In the genomic region with DNA sequence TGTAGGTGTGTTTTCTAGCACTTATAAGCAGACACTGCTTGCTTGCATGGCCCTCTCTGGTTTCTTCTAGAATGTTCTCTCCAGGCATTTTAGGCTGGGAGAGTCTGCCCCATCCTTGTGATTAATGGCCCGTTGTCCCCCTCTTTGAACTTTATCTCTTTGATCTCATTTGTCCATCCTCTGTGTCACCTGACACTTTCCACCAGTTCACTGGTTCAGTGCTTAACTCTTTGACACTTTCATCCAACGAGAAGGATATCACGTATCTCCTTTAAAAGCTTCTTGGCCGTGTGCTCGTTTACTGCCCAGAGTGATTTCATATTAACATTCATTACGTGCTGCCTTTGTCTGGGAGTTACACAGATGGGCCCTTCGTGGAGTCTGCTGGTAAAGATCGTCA, we compare ENCODE assay signal across 28 mouse cellular contexts. TPM values are rescaled to one million over a fixed set of nuclear protein-coding genes. Genes with fewer than 3 reads are reported as not detected.
"Had no signal": no experiment of that assay in that cellular context is flagged by ENCODE, and none has a peak within 500 bp of the region (broad histone marks: within the 10 kb centered on the region; RNA-seq: fewer than 3 reads in every experiment).

No protein-coding gene starts in this region.

- H3K4me3 ChIP-seq: embryonic facial prominence, embryonic 10.5 days; embryonic facial prominence, embryonic 12.5 days; embryonic facial prominence, embryonic 13.5 days; embryonic facial prominence, embryonic 15.5 days; erythroblast, embryonic 14.5 days; forebrain, embryonic 10.5 days; forebrain, embryonic 12.5 days; forebrain, embryonic 13.5 days; forebrain, embryonic 15.5 days; gastrocnemius, adult 2 months had no signal

- H3K4me2 ChIP-seq: embryonic facial prominence, embryonic 12.5 days; embryonic facial prominence, embryonic 13.5 days; embryonic facial prominence, embryonic 15.5 days; forebrain, embryonic 12.5 days; forebrain, embryonic 13.5 days; forebrain, embryonic 15.5 days had no signal

- H3K27me3 ChIP-seq: embryonic facial prominence, embryonic 12.5 days; embryonic facial prominence, embryonic 13.5 days; embryonic facial prominence, embryonic 15.5 days; forebrain, embryonic 13.5 days; forebrain, embryonic 15.5 days had no signal

- H3K9ac ChIP-seq: embryonic facial prominence, embryonic 12.5 days; embryonic facial prominence, embryonic 13.5 days; embryonic facial prominence, embryonic 15.5 days; forebrain, embryonic 12.5 days; forebrain, embryonic 13.5 days; forebrain, embryonic 15.5 days; forebrain, postnatal 0 days had no signal

- H3K9me3 ChIP-seq: embryonic facial prominence, embryonic 10.5 days; embryonic facial prominence, embryonic 12.5 days; embryonic facial prominence, embryonic 13.5 days; embryonic facial prominence, embryonic 15.5 days; forebrain, embryonic 10.5 days; forebrain, embryonic 12.5 days; forebrain, embryonic 13.5 days; forebrain, embryonic 15.5 days had no signal

- H3K36me3 ChIP-seq: forebrain, embryonic 12.5 days; forebrain, embryonic 15.5 days had no signal

- ATAC-seq: forebrain, embryonic 13.5 days; forebrain, embryonic 14.5 days; forebrain, embryonic 15.5 days; forebrain, embryonic 16.5 days; forebrain, postnatal 0 days had no signal

- H3K27ac ChIP-seq: embryonic facial prominence, embryonic 10.5 days; embryonic facial prominence, embryonic 12.5 days; embryonic facial prominence, embryonic 13.5 days; embryonic facial prominence, embryonic 15.5 days; forebrain, embryonic 10.5 days; forebrain, embryonic 12.5 days; forebrain, embryonic 13.5 days; forebrain, embryonic 15.5 days; gastrocnemius, adult 2 months had no signal

- DNase-seq: cerebellum, adult 18-20 months; cerebellum, adult 2 months; cerebellum, adult 8-10 months; cerebellum, adult 9-10 months; cerebellum, adult 9-11 months; cerebellum, postnatal 10 days; cerebellum, postnatal 14 days; cerebellum, postnatal 25 days; cerebellum, postnatal 36 days; embryo, embryonic 11 days; forebrain, postnatal 0 days; gastrocnemius, adult 2 months; gastrocnemius, postnatal 10 days; gastrocnemius, postnatal 14 days; gastrocnemius, postnatal 25 days; gastrocnemius, postnatal 36 days; heart, adult 11 months had no signal

- H3K4me1 ChIP-seq: forebrain, embryonic 12.5 days; forebrain, embryonic 13.5 days; forebrain, embryonic 15.5 days had no signal

RNA-seq across cellular contexts. Expression of a gene that starts 25.6 kb away (rescaled TPM):
- polyA plus RNA-seq: erythroblast, embryonic 14.5 days had no signal
